Mouse (Mus musculus): ENCODE data around the gene Dmpk. TPM values are rescaled to one million over a fixed set of nuclear protein-coding genes. Genes with fewer than 3 reads are reported as not detected.

Gene Dmpk
- polyA plus RNA-seq, 1 experiment = 53.0 TPM

GRCm38 (mm10) chr7:19052345-19053135 is 31.1 kb upstream of the Dmpk start:
- peaks cover 2% of the 10 kb centered on the region; the same call in 1 of the 2 replicates for H3K36me3 ChIP-seq (ENCODE audit: control insufficient read depth, insufficient read depth, low read length)
- TF ChIP-seq CTCF (conservative IDR thresholded peaks at IDR 0.05; ENCODE audit: insufficient read depth, insufficient read length, low read depth, low read length) (no peak), POLR2A (IDR thresholded peaks at IDR 0.05; ENCODE audit: low read depth, low read length) (no peak)
- no peak for DNase-seq
- H3K27ac ChIP-seq (ENCODE audit: insufficient read depth, low read depth, low read length) = no peak overlapping the region
- no peaks in the 10 kb centered on the region for H3K27me3 ChIP-seq (replicated peaks; ENCODE audit: control insufficient read depth, insufficient read depth, low read length)
- WGBS = 91% methylated on average over 15 of the region's 15 CpGs
- no peaks in the 10 kb centered on the region for H3K4me1 ChIP-seq (ENCODE audit: control insufficient read depth, insufficient read depth, low read length)
- no peak overlapping the region for H3K4me3 ChIP-seq (ENCODE audit: insufficient read depth, low read depth, low read length)

- TF ChIP-seq CTCF (conservative IDR thresholded peaks at IDR 0.05; ENCODE audit: insufficient read depth, insufficient read length, low read depth, low read length) (no peak), POLR2A (IDR thresholded peaks at IDR 0.05; ENCODE audit: low read depth, low read length) (no peak)
- no peaks in the 10 kb centered on the region for H3K4me1 ChIP-seq (ENCODE audit: control insufficient read depth, insufficient read depth, low read length)
- 89% methylated on average over 7 of the region's 7 CpGs for WGBS
- no peak for DNase-seq
- H3K4me3 ChIP-seq (ENCODE audit: insufficient read depth, low read depth, low read length) = no peak overlapping the region
- no peak overlapping the region for H3K27ac ChIP-seq (ENCODE audit: insufficient read depth, low read depth, low read length)
- H3K36me3 ChIP-seq (ENCODE audit: control insufficient read depth, insufficient read depth, low read length) = peaks cover 2% of the 10 kb centered on the region; the same call in 1 of the 2 replicates
- H3K27me3 ChIP-seq (replicated peaks; ENCODE audit: control insufficient read depth, insufficient read depth, low read length) = no peaks in the 10 kb centered on the region
Measured at GRCm38 (mm10) chr7:19053136-19053532, 30.5 kb upstream of the Dmpk start.

- no peak within 1 kb of the TSS for H3K4me3 ChIP-seq (ENCODE audit: insufficient read depth, low read depth, low read length)
- no peaks in the 10 kb centered on the region for H3K27me3 ChIP-seq (replicated peaks; ENCODE audit: control insufficient read depth, insufficient read depth, low read length)
- no peak for DNase-seq
- no peaks in the 10 kb centered on the region for H3K4me1 ChIP-seq (ENCODE audit: control insufficient read depth, insufficient read depth, low read length)
- TF ChIP-seq POLR2A (IDR thresholded peaks at IDR 0.05; ENCODE audit: low read depth, low read length) (no peak), CTCF (conservative IDR thresholded peaks at IDR 0.05; ENCODE audit: insufficient read depth, insufficient read length, low read depth, low read length) (peak; percentile 45; the same call in 1 of the 2 replicates)
- H3K36me3 ChIP-seq (ENCODE audit: control insufficient read depth, insufficient read depth, low read length) = peaks cover 2% of the 10 kb centered on the region; the same call in 1 of the 2 replicates
- no peak within 1 kb of the TSS for H3K27ac ChIP-seq (ENCODE audit: insufficient read depth, low read depth, low read length)
- 34% methylated on average over 33 of the region's 33 CpGs for WGBS
Measured at GRCm38 (mm10) chr7:19054047-19054776, 29.4 kb upstream of the Dmpk start, which contains the start of gene Rsph6a. Gene Rsph6a (plus strand): TSS chr7:19054690.

GRCm38 (mm10) chr7:19054777-19055076 is 28.9 kb upstream of the Dmpk start:
- Histone ChIP-seq H3K36me3 (ENCODE audit: control insufficient read depth, insufficient read depth, low read length) (peaks cover 2% of the 10 kb centered on the region; the same call in 1 of the 2 replicates), H3K4me1 (ENCODE audit: control insufficient read depth, insufficient read depth, low read length) (no peaks in the 10 kb centered on the region), H3K4me3 (ENCODE audit: insufficient read depth, low read depth, low read length) (no peak overlapping the region), H3K27me3 (replicated peaks; ENCODE audit: control insufficient read depth, insufficient read depth, low read length) (no peaks in the 10 kb centered on the region), H3K27ac (ENCODE audit: insufficient read depth, low read depth, low read length) (no peak overlapping the region)
- 73% methylated on average over 9 of the region's 9 CpGs for WGBS
- TF ChIP-seq POLR2A (IDR thresholded peaks at IDR 0.05; ENCODE audit: low read depth, low read length) (no peak), CTCF (conservative IDR thresholded peaks at IDR 0.05; ENCODE audit: insufficient read depth, insufficient read length, low read depth, low read length) (no peak)
- no peak for DNase-seq

GRCm38 (mm10) chr7:19055108-19055507 is 28.5 kb upstream of the Dmpk start:
- Histone ChIP-seq H3K4me3 (ENCODE audit: insufficient read depth, low read depth, low read length) (no peak overlapping the region), H3K27ac (ENCODE audit: insufficient read depth, low read depth, low read length) (no peak overlapping the region), H3K36me3 (ENCODE audit: control insufficient read depth, insufficient read depth, low read length) (peaks cover 2% of the 10 kb centered on the region; the same call in 1 of the 2 replicates), H3K4me1 (ENCODE audit: control insufficient read depth, insufficient read depth, low read length) (no peaks in the 10 kb centered on the region), H3K27me3 (replicated peaks; ENCODE audit: control insufficient read depth, insufficient read depth, low read length) (no peaks in the 10 kb centered on the region)
- 88% methylated on average over 8 of the region's 8 CpGs for WGBS
- no peak for TF ChIP-seq POLR2A (IDR thresholded peaks at IDR 0.05; ENCODE audit: low read depth, low read length)
- no peak for TF ChIP-seq CTCF (conservative IDR thresholded peaks at IDR 0.05; ENCODE audit: insufficient read depth, insufficient read length, low read depth, low read length)
- no peak for DNase-seq

- no peak for DNase-seq
- no peak overlapping the region for H3K27ac ChIP-seq (ENCODE audit: insufficient read depth, low read depth, low read length)
- H3K4me3 ChIP-seq (ENCODE audit: insufficient read depth, low read depth, low read length) = no peak overlapping the region
- TF ChIP-seq POLR2A (IDR thresholded peaks at IDR 0.05; ENCODE audit: low read depth, low read length) = no peak
- no peak for TF ChIP-seq CTCF (conservative IDR thresholded peaks at IDR 0.05; ENCODE audit: insufficient read depth, insufficient read length, low read depth, low read length)
- no peaks in the 10 kb centered on the region for H3K27me3 ChIP-seq (replicated peaks; ENCODE audit: control insufficient read depth, insufficient read depth, low read length)
- H3K4me1 ChIP-seq (ENCODE audit: control insufficient read depth, insufficient read depth, low read length) = no peaks in the 10 kb centered on the region
- H3K36me3 ChIP-seq (ENCODE audit: control insufficient read depth, insufficient read depth, low read length) = no peaks in the 10 kb centered on the region
- 87% methylated on average over 10 of the region's 10 CpGs for WGBS
Measured at GRCm38 (mm10) chr7:19057405-19057804, 26.2 kb upstream of the Dmpk start.

- WGBS = 49% methylated on average over 13 of the region's 13 CpGs
- no peak for DNase-seq
- Histone ChIP-seq H3K27me3 (replicated peaks; ENCODE audit: control insufficient read depth, insufficient read depth, low read length) (no peaks in the 10 kb centered on the region), H3K4me3 (ENCODE audit: insufficient read depth, low read depth, low read length) (no peak overlapping the region), H3K36me3 (ENCODE audit: control insufficient read depth, insufficient read depth, low read length) (no peaks in the 10 kb centered on the region), H3K4me1 (ENCODE audit: control insufficient read depth, insufficient read depth, low read length) (no peaks in the 10 kb centered on the region), H3K27ac (ENCODE audit: insufficient read depth, low read depth, low read length) (no peak overlapping the region)
- TF ChIP-seq POLR2A (IDR thresholded peaks at IDR 0.05; ENCODE audit: low read depth, low read length) (no peak), CTCF (conservative IDR thresholded peaks at IDR 0.05; ENCODE audit: insufficient read depth, insufficient read length, low read depth, low read length) (no peak)
Measured at GRCm38 (mm10) chr7:19065896-19066295, 17.8 kb upstream of the Dmpk start.

All from kidney, adult 2 months (tissue).